Mouse (Mus musculus) testis, postnatal 10 days (tissue): ENCODE data around the gene Cox7a1.
"Not testable (repeated sequence)": the region's sequence is repeated elsewhere in the genome, so short reads cannot be mapped to it uniquely, and the experiment has no call there.

Experiments
- DNase-seq: peaks from one replicate; pipeline ENCODE4 v3.0.0; 2021; ENCODE audit warnings: low spot score

The Cox7a1 gene

GRCm38 (mm10) chr7:30193013-30193412 is 9.1 kb downstream of the Cox7a1 start:
- DNase-seq, result no peak

- peak; percentile 85 for DNase-seq
Measured at GRCm38 (mm10) chr7:30193581-30194100, 9.7 kb downstream of the Cox7a1 start.

GRCm38 (mm10) chr7:30194101-30194831 is 10.3 kb downstream of the Cox7a1 start:
- peak; percentile 78 for DNase-seq

GRCm38 (mm10) chr7:30194884-30195283 is 10.9 kb downstream of the Cox7a1 start:
- peak; percentile 97 for DNase-seq

DNA sequence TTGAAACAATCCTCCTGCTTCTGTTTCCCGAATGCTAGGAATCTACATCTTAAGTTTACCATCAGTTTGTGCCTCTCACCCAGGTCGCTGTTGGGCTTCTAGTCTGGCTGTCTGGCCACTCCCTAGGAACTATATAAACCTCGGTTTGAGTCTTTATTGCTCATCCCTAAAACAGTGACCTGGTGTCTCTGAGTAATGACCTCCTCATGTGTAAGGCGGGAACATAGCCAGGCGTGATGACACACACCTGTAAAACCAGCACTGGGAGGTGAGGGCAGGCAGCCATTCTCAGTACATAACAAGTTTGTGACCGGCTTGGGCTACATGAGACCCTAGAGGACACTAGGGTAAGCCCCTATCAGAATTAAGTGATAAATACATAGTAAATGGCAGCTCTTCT is 11.5 kb downstream of the Cox7a1 start:
- DNase-seq, result no peak

DNA sequence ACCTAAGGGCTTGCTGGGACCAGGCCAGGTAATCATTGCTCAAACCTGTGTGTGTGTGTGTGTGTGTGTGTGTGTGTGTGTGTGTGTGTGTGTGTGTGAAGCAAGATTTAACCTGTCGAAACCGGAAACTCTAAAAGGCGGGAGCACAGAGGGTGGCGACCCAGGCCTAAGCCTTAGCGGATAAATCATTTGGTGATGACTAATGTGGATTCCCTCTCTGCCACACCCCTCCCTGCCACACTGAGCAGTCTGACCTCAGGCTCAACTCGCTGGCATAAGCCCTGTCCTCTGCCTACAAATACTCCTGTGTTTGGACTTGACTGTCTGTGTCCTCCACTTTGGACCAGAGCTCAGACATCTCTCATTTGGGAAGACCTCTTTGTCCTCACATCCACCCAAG is 12.2 kb downstream of the Cox7a1 start:
- DNase-seq, result peak; percentile 41

DNA sequence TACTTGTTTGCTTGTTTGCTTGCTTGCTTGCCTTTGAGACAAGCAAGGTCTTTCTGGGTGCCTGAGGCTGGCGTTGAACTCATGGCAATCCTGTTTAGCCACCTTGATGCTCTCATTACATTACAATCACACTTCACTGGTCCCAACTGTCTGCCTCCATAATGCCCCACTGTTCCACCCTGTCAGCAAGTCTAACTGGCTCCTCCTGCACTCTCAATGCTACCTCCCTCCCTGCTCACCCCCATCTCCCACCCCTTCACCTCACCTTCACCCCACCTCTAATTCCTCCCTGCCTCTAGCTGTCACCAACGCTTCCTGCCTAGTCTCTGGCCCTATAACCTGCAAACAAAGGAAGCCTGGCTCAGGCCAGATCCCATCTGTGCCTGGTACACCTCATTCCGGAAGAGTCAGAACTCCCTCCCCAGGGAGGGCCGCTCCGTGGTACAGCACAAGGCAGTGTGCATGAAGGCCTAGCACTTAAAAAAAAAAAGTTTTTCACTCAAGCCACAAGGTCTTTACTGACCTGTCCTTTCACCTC is 13.7 kb downstream of the Cox7a1 start:
- DNase-seq, result peak; percentile 50

- peak; percentile 58 for DNase-seq
Measured at GRCm38 (mm10) chr7:30198481-30198971, 14.6 kb downstream of the Cox7a1 start, which contains the start of gene Capns1. Gene Capns1, minus strand, starts transcription at chr7:30198811.

- peak; percentile 60 for DNase-seq
Measured at GRCm38 (mm10) chr7:30199498-30200139, 15.7 kb downstream of the Cox7a1 start.

DNA sequence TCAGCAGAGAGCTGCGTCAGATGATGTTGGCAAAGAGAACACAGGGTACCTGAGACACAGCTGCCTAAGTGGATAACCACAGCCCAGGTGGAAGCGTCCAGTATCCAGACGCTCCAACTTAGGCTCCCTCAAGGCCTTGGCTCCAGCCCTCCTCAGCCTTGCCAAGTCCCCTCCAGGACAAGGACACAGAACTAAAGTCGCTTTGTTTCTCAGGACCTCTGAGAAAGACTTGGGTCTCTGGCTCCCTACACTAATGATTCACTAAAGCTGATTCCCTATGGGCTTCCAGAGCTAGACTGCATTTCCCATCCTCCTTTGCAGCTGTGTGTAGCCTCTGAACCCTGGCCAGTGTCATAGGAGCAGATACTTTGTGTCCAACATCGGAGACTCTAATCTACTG is 16.3 kb downstream of the Cox7a1 start:
- DNase-seq, result no peak

- DNase-seq, result not testable (repeated sequence)
Measured at GRCm38 (mm10) chr7:30200661-30201060, 16.7 kb downstream of the Cox7a1 start.

GRCm38 (mm10) chr7:30202895-30203690 is 19.1 kb downstream of the Cox7a1 start:
- DNase-seq, result no peak

DNA sequence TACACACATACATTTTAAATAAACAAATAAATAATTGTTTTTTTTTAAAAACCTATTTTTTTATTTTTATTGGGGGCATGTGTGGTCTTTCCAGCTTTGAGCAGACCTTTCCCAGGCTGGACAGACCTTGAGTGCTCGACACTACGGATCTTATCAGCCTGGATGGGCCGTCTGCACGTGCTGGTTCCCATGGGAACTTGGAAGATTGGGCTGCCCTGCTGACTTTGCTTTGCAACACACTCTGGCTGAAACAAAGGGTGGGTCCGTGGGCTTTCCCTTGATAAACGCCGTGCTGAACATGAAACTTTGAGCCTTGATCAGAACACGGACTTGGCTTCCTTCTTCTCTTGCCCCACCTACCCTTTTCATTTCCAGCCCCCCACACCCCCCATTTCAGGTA is 20.4 kb downstream of the Cox7a1 start:
- DNase-seq, result peak; percentile 69

- DNase-seq, result peak; percentile 86
Measured at GRCm38 (mm10) chr7:30205383-30205782, 21.4 kb downstream of the Cox7a1 start.

DNA sequence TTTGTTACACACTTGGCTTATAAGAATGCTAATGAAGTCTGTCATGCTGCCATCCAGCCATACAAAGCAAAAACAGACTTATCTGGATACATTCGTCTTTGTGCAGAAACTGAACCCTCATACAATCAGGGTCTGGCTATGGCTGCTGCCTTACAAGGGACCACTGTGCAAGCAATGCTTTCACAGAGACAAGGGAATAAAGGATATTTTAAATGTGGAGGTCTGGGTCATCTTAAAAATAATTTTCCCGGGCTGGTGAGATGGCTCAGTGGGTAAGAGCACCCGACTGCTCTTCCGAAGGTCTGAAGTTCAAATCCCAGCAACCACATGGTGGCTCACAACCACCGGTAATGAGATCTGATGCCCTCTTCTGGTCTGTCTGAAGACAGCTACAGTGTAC is 22.4 kb downstream of the Cox7a1 start:
- not testable (repeated sequence) for DNase-seq

DNA sequence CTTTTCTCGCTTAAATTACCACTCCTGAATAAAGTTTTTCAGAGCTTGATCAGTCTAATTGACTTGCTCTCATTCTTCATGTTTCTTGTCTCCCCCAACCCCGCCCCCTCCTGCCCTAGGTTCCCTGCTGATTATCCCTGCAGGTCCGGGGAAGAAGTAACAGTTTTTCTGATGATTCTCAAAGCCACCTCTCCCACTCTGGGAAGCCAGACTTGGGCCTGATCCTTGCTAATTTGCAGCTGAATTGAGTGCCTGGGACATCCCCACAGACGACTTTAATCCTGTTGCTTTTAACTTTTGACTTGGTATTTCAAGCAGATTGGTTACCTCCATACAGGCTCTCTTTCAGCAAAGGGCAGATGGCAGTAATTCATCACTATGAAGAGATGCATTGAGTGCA is 27.1 kb downstream of the Cox7a1 start:
- DNase-seq, result no peak

DNA sequence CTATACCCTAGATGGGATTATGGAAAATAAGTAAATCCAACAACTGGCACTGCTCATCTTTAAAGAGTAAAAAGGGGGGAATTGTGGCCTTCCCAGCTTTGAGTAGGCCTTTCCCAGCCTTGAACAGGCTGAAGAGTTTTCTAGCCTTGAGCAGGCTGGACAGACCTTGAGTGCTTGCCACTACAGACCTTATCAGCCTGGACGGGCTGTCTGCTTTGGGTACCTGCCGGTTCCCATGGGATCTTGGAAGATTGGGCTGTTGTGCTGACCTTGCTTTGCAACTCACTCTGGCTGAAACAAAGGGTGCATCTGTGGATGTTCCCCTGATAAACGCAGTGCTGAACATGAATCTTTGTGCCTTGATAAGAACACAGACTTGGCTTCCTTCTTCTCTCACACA is 29.9 kb downstream of the Cox7a1 start:
- no peak for DNase-seq

GRCm38 (mm10) chr7:30215875-30216274 is 31.9 kb downstream of the Cox7a1 start:
- DNase-seq, result no peak

DNA sequence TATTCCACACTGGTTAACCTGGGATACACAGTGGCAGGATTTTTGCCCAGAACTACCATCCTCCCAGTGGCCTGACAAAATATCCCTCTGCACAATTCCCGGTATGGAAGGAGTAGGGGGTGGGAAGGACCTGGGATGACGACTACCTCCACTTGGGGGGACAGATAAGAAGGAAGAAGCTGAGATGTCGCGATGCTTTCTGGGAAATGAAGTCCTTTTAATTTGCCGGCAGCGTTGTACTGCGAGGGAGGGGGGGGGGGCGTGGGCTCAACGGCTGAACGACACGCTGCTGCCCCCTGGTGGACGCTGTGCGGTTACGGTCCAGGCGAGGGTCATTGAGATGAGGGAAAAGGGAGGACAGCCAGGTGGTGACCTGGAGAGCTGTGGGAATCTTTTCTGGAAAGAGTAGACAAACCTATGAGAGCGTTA is 32.8 kb downstream of the Cox7a1 start:
- DNase-seq, result peak; percentile 93

GRCm38 (mm10) chr7:30217277-30217676 is 33.3 kb downstream of the Cox7a1 start:
- DNase-seq, result no peak

- DNase-seq, result peak; percentile 73
Measured at GRCm38 (mm10) chr7:30219293-30220007, 35.5 kb downstream of the Cox7a1 start.
